Mouse (Mus musculus): ENCODE measurements around the gene Med18. TPM values are rescaled to one million over a fixed set of nuclear protein-coding genes. Genes with fewer than 3 reads are reported as not detected.

The Med18 gene
- total and polyA plus RNA-seq, 3 experiments = 2.2 to 4.5 (median 3.5) TPM

GRCm38 (mm10) chr4:132411322-132412094, 52.2 kb downstream of the Med18 start:
- Histone ChIP-seq H3K79me2 (replicated peaks; ENCODE audit: control insufficient read depth, insufficient read depth, low read length) (peaks cover 4% of the 10 kb centered on the region), H3K36me3 (ENCODE audit: control insufficient read depth, insufficient read depth, low read length) (peaks cover 8% of the 10 kb centered on the region), H3K9ac (ENCODE audit: low read depth, low read length) (peak overlapping the region; percentile 26), H3K27ac (peak overlapping the region; percentile 48), H3K4me3 (no peak overlapping the region), H3K4me1 (ENCODE audit: control insufficient read depth, insufficient read depth, low read length) (peaks cover 11% of the 10 kb centered on the region), H3K27me3 (ENCODE audit: control insufficient read depth, insufficient read depth, low read length) (no peaks in the 10 kb centered on the region)
- intact Hi-C loops (cut with DNase I) = loop anchor here (2.0 to 5.0 kb wide), 5 partner anchors 15 to 119 kb away; no protein-coding TSS in a partner anchor
- WGBS = 19% methylated on average over 8 of the region's 8 CpGs
- TF ChIP-seq CTCF (IDR thresholded peaks at IDR 0.05) = peak; percentile 74
- TF ChIP-seq POLR2A (IDR thresholded peaks at IDR 0.05; ENCODE audit: insufficient read depth, low read depth, low read length) = peak; percentile 38; the same call in 1 of the 2 replicates
- TF ChIP-seq EP300 (IDR thresholded peaks at IDR 0.05; ENCODE audit: insufficient read depth, low read depth, low read length) = peak; percentile 92
- peak; percentile 52 to 56 for DNase-seq

- TF ChIP-seq EP300 (IDR thresholded peaks at IDR 0.05; ENCODE audit: insufficient read depth, low read depth, low read length) = no peak
- no peak overlapping the region for H3K9ac ChIP-seq (ENCODE audit: low read depth, low read length)
- peaks cover 14% of the 10 kb centered on the region for H3K4me1 ChIP-seq (ENCODE audit: control insufficient read depth, insufficient read depth, low read length)
- H3K36me3 ChIP-seq (ENCODE audit: control insufficient read depth, insufficient read depth, low read length) = peaks cover 8% of the 10 kb centered on the region
- intact Hi-C loops (cut with DNase I) = loop anchor here (2.0 to 5.0 kb wide), 4 partner anchors 13 to 55 kb away; no protein-coding TSS in a partner anchor
- no peak for DNase-seq
- H3K27me3 ChIP-seq (ENCODE audit: control insufficient read depth, insufficient read depth, low read length) = no peaks in the 10 kb centered on the region
- no peak overlapping the region for H3K4me3 ChIP-seq
- H3K79me2 ChIP-seq (replicated peaks; ENCODE audit: control insufficient read depth, insufficient read depth, low read length) = no peaks in the 10 kb centered on the region
- 68% methylated on average over 4 of the region's 4 CpGs for WGBS
- H3K27ac ChIP-seq = peak overlapping the region; percentile 36; the same call in 1 of the 2 replicates
Measured at GRCm38 (mm10) chr4:132409587-132410229, 54.0 kb downstream of the Med18 start.

Other genes with a start within 250 kb of the Med18 start
- gene Gmeb1, start 202.3 kb downstream of the Med18 start, total RNA-seq (2021) = 10 to 100 TPM in 1 of 2 experiments, 1 to 10 TPM in 1; 8.5 to 10.0 TPM
- gene Gmeb1, start 202.3 kb downstream of the Med18 start, polyA plus RNA-seq (2012; rRNA removed) = 7.7 and 9.5 TPM in 2 replicates
- 10 to 100 TPM; 29.8 to 34.6 TPM for gene Taf12, start 189.5 kb downstream of the Med18 start, total RNA-seq (2021)
- 16.1 and 25.1 TPM in 2 replicates for gene Taf12, start 189.5 kb downstream of the Med18 start, polyA plus RNA-seq (2012; rRNA removed)
- 1 to 10 TPM in 1 of 2 experiments, under 1 TPM in 1; 0.73 to 1.1 TPM for gene Rab42, start 160.5 kb downstream of the Med18 start, total RNA-seq (2021)
- 3.8 and 4.2 TPM in 2 replicates for gene Rab42, start 160.5 kb downstream of the Med18 start, polyA plus RNA-seq (2012; rRNA removed)
- gene Trnau1ap, start 134.4 kb downstream of the Med18 start, total RNA-seq (2021) = 10 to 100 TPM; 21.3 to 24.6 TPM
- gene Trnau1ap, start 134.4 kb downstream of the Med18 start, polyA plus RNA-seq (2012; rRNA removed) = 14.8 and 14.9 TPM in 2 replicates
- gene Rcc1, start 110.3 kb downstream of the Med18 start, total RNA-seq (2021) = 1 to 10 TPM; 6.6 to 7.5 TPM
- 5.1 and 5.2 TPM in 2 replicates for gene Rcc1, start 110.3 kb downstream of the Med18 start, polyA plus RNA-seq (2012; rRNA removed)
- 10 to 100 TPM; 22.3 to 22.4 TPM for gene Phactr4, start 41.4 kb downstream of the Med18 start, total RNA-seq (2021)
- gene Phactr4, start 41.4 kb downstream of the Med18 start, polyA plus RNA-seq (2012; rRNA removed) = 8.7 and 10.1 TPM in 2 replicates
- gene Sesn2, start 46.6 kb upstream of the Med18 start, total RNA-seq (2021) = 1 to 10 TPM; 2.5 to 3.3 TPM
- 3.4 and 4.3 TPM in 2 replicates for gene Sesn2, start 46.6 kb upstream of the Med18 start, polyA plus RNA-seq (2012; rRNA removed)
- 100 to 1,000 TPM; 287 to 299 TPM for gene Atpif1, start 69.7 kb upstream of the Med18 start, total RNA-seq (2021)
- 146 and 164 TPM in 2 replicates for gene Atpif1, start 69.7 kb upstream of the Med18 start, polyA plus RNA-seq (2012; rRNA removed)
- 10 to 100 TPM; 53.3 to 58.8 TPM for gene Dnajc8, start 71.6 kb upstream of the Med18 start, total RNA-seq (2021)
- 29.1 and 40.0 TPM in 2 replicates for gene Dnajc8, start 71.6 kb upstream of the Med18 start, polyA plus RNA-seq (2012; rRNA removed)
- gene Ptafr, start 100.1 kb upstream of the Med18 start, total RNA-seq (2021) = 1 to 10 TPM; 1.7 to 1.8 TPM
- gene Ptafr, start 100.1 kb upstream of the Med18 start, polyA plus RNA-seq (2012; rRNA removed) = 3.1 and 4.4 TPM in 2 replicates
- 10 to 100 TPM; 29.8 to 31.8 TPM for gene Eya3, start 175.1 kb upstream of the Med18 start, total RNA-seq (2021)
- gene Eya3, start 175.1 kb upstream of the Med18 start, polyA plus RNA-seq (2012; rRNA removed) = 26.6 and 41.7 TPM in 2 replicates